Mouse (Mus musculus) stomach, postnatal 0 days (tissue): ENCODE results near the gene Rrm2. TPM values are rescaled to one million over a fixed set of nuclear protein-coding genes. Genes with fewer than 3 reads are reported as not detected.

Experiments used
- ATAC-seq: fragments of 200-750 bp; cut with Nextera tagmentation; 2 replicates; pipeline ENCODE4 v1.8.0; 2017; ENCODE audit not compliant: low FRiP score, low TSS enrichment
- DNase-seq: peaks from one replicate; pipeline ENCODE4 v3.0.0-alpha.2; 2016; ENCODE audit warnings: low spot score
- H3K27ac ChIP-seq: fragments of 300-500 bp; sonication (generic); replicated peaks from 2 replicates; pipeline ENCODE4 v1.5.1; 2014; ENCODE audit warnings: mild to moderate bottlenecking, control low read depth
- H3K27me3 ChIP-seq: fragments of 300-500 bp; sonication (generic); 2 replicates; pipeline ENCODE4 v1.6.1; 2014; ENCODE audit warnings: low read length; ENCODE audit not compliant: control insufficient read depth, insufficient read depth
- H3K36me3 ChIP-seq: fragments of 300-500 bp; sonication (generic); 2 replicates; pipeline ENCODE4 v1.6.1; 2014; ENCODE audit warnings: low read length, mixed read lengths; ENCODE audit not compliant: control insufficient read depth, insufficient read depth
- H3K4me1 ChIP-seq: fragments of 300-500 bp; sonication (generic); replicated peaks from 2 replicates; pipeline ENCODE4 v1.6.1; 2014; ENCODE audit warnings: antibody characterized with exemption; ENCODE audit not compliant: control insufficient read depth, insufficient read depth
- H3K4me2 ChIP-seq: fragments of 300-500 bp; sonication (generic); replicated peaks from 2 replicates; pipeline ENCODE4 v1.6.1; 2014; ENCODE audit warnings: low read depth, mild to moderate bottlenecking, control low read depth, moderate library complexity
- H3K4me3 ChIP-seq: fragments of 300-500 bp; sonication (generic); 2 replicates; pipeline ENCODE4 v1.5.1; 2014; ENCODE audit warnings: low read depth, low read length, control low read depth
- H3K9ac ChIP-seq: fragments of 300-500 bp; sonication (generic); 2 replicates; pipeline ENCODE4 v1.6.1; 2014; ENCODE audit warnings: mild to moderate bottlenecking, low read length, control low read depth, mixed read lengths
- H3K9me3 ChIP-seq: fragments of 300-500 bp; sonication (generic); 2 replicates; pipeline ENCODE4 v1.6.1; 2016; ENCODE audit warnings: low read length; ENCODE audit not compliant: control insufficient read depth
- CTCF ChIP-seq: IDR thresholded peaks from 2 replicates; pipeline ENCODE4 v1.5.1; 2016; ENCODE audit warnings: antibody characterized with exemption, low read depth, mild to moderate bottlenecking, moderate library complexity
- EP300 ChIP-seq: optimal IDR thresholded peaks from 2 replicates; pipeline ENCODE3; 2016; ENCODE audit warnings: antibody characterized with exemption
- WGBS: fragments of 180-500 bp; shearing (Covaris S2); extraction: QIAGEN DNeasy Blood & Tissue Kit; methylation state at CpG from one replicate; pipeline ENCODE4 v1.1.7; 2014; 5-methylcytosine and 5-hydroxymethylcytosine counted together
- polyA plus RNA-seq: library from polyadenylated mRNA; unstranded; fragments of >200 nt; fragmentation: Nextera tagmentation; extraction: Ambion mirVana; gene quantifications from 2 replicates; pipeline ENCODE4 v1.2.1, GENCODE M21; 2015

Rrm2 gene
- polyA plus RNA-seq, 1 experiment from 2014 or later: 41.2 TPM

DNA sequence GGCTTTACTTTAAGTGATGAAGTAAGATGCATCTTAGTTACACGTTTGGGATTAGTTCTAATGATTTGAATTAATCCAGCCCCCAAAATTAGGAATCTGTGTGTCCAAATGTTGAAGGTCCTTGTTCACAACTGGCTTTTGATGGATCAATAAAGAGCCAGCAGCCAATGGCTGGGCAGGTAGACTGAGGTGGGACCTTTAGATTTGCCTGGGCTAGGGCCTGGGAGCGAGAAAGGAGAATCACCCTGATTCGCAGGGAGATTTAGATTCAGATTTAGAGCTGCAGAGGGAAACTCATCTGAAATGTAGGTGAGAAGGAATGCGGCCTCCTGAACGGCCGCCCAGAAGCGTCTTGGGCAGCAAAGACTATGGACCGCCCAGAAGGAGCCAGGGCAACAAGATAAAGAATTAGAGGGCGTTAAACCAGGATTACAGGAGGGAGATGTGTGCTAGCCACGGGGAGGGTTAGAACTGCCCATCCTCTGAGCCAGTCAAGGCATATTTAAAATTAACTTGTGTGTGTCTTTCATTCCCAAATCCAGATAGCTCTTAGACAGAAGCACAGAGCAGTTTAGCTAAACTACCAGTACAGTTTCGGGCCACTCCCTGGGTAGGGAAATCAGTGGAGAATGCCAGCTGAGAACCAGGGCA is 21.2 kb upstream of the Rrm2 start:
- WGBS: 62% methylated on average over 11 of the region's 11 CpGs
- Histone ChIP-seq H3K9ac (no peak overlapping the region), H3K36me3 (no peaks in the 10 kb centered on the region), H3K4me2 (no peak overlapping the region), H3K27me3 (no peaks in the 10 kb centered on the region), H3K4me1 (no peaks in the 10 kb centered on the region; the same call in 1 of the 2 replicates), H3K27ac (no peak overlapping the region), H3K4me3 (no peak overlapping the region), H3K9me3 (no peaks in the 10 kb centered on the region)
- TF ChIP-seq EP300: no peak
- TF ChIP-seq CTCF: no peak
- ATAC-seq: no peak
- DNase-seq: no peak

DNA sequence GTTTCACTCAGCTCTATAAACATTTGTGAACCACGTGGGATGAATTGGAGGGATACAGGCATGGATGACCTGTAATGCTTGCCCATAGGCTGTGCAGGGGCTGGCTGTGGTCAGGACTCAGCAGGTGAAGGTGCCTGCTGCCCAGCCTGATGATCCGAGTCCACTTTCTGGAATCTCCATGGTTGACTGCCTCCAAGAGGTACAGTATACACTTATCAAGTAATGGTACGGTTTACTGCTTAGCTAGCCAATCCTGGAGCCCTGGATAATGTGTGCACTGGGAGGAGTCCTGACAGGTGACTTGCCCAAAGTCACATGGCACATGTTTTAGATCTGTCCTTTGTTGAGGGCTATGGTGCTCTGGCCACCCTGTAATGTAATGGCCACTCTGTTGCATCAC is 17.7 kb upstream of the Rrm2 start:
- Histone ChIP-seq H3K36me3 (no peaks in the 10 kb centered on the region), H3K27ac (no peak overlapping the region), H3K9me3 (no peaks in the 10 kb centered on the region), H3K4me2 (no peak overlapping the region), H3K27me3 (no peaks in the 10 kb centered on the region), H3K4me3 (no peak overlapping the region), H3K9ac (no peak overlapping the region), H3K4me1 (no peaks in the 10 kb centered on the region)
- WGBS: 79% methylated on average over 3 of the region's 3 CpGs
- no peak for TF ChIP-seq EP300
- no peak for TF ChIP-seq CTCF
- no peak for DNase-seq
- no peak for ATAC-seq

DNA sequence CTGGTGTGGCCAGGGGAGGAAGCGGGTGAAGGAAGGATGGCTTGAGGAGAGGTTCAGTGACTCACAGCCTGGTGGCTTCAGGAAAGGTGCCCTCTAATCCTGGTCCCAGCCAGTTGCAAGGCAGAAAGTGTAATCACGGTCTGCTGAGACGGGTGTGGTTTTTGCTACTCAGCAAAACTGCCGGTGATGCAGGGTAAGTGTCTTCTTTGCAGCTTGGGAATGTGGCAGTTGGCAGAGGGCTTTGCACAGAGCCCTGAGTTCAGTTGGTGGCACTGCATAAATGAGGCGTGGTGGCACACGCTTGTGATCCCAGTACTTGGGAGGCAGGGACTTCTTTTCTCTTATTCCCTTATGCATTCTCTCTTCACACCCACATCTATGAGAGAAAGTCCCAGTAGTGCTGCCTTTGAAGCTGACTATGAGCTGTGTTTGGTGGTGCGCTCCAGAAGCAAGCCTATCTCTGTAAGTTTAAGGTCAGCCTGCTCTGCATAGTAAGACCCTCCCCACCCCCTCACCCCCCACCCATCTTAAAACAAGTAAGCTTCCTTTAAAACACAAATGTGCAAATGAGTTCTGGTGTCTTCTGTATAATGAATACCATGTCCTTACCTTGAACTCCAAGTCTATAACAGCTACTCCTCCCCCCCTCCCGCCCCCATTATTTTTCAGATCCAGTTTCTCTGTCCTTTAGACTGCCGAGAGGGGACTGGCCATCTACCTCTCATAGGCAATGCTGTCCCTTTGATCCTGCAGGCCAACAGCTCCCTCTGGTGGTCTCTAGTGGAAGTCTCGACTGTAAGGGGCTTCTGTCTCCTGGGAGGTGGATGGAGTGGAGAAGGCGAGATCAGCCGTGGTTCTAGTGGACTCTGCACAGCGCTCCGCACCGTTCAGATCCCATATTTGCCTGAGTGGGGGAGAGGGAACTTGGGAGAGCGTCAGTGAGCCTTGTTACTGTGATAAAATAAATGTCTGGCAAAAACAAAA is 11.2 kb upstream of the Rrm2 start:
- no peak overlapping the region for H3K4me3 ChIP-seq
- no peaks in the 10 kb centered on the region for H3K4me1 ChIP-seq
- no peak for TF ChIP-seq EP300
- TF ChIP-seq CTCF: peak; percentile 96
- no peaks in the 10 kb centered on the region for H3K36me3 ChIP-seq
- DNase-seq: peak; percentile 83
- peak; percentile 87 for ATAC-seq
- H3K27me3 ChIP-seq: no peaks in the 10 kb centered on the region
- no peak overlapping the region for H3K27ac ChIP-seq
- no peak overlapping the region for H3K9ac ChIP-seq
- 34% methylated on average over 16 of the region's 16 CpGs for WGBS
- no peaks in the 10 kb centered on the region for H3K9me3 ChIP-seq
- no peak overlapping the region for H3K4me2 ChIP-seq

DNA sequence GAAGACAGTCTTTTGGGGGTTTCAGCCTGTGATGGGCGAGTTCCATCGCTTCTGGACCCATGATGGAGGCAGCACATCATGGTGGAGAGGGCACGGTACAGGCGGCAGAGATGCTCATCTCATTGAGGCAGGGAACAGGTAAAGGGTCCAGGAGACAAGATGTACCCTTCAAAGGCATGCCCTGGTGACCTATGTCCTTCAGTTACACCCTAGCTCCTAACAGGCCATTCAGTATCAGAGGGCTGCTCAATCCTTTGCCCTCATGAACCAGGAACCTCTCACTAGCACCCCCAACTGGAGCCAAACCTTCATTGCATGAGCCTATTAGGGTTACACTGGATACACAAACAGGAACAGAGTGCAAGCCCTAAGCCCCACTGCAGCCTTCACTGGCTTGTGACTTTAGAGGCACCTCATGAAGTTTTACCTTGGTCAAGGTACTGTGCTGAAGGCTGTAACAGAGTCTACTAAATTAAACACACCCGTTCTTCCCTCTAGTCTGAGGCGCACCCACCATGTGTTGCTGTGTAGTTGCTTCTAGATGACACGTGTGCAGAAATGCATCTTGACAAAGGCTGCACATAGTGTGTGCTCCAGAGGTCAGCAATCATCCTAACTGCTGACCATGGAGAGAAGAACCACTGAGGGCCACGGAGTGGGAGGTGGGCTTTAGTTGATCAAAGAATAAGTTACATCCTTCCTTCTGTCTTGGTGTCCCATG is 10.4 kb upstream of the Rrm2 start:
- H3K27me3 ChIP-seq: no peaks in the 10 kb centered on the region
- 60% methylated on average over 8 of the region's 8 CpGs for WGBS
- no peak overlapping the region for H3K9ac ChIP-seq
- H3K4me3 ChIP-seq: no peak overlapping the region
- H3K36me3 ChIP-seq: no peaks in the 10 kb centered on the region
- no peak overlapping the region for H3K4me2 ChIP-seq
- no peaks in the 10 kb centered on the region for H3K4me1 ChIP-seq
- TF ChIP-seq EP300 (no peak), CTCF (peak; percentile 37; the same call in 1 of the 2 replicates)
- ATAC-seq (peak; percentile 66), DNase-seq (no peak)
- no peaks in the 10 kb centered on the region for H3K9me3 ChIP-seq
- no peak overlapping the region for H3K27ac ChIP-seq

DNA sequence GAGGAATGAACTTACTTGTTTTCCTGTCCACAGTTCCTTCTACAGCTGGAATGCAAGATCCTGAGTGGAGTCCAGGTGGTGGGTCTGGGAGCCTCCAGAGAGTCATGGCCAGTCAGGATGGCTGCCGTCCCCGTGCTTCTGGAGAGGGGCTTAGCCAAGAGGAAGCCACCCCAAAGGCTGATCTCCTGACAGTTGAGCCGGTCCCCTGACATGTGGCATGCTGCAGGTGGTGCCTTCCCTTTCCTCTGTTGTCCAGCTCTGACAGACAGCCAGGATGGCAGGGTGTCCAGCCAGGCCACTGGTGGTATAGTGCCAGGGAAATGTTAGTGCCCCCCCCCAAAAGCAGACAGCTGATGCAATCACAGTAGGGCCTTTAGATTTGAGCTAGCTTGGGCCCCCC is 9.5 kb upstream of the Rrm2 start:
- WGBS: 71% methylated on average over 3 of the region's 3 CpGs
- Histone ChIP-seq H3K4me3 (no peak overlapping the region), H3K9me3 (no peaks in the 10 kb centered on the region), H3K36me3 (no peaks in the 10 kb centered on the region), H3K27me3 (no peaks in the 10 kb centered on the region), H3K27ac (no peak overlapping the region), H3K9ac (no peak overlapping the region), H3K4me2 (no peak overlapping the region), H3K4me1 (no peaks in the 10 kb centered on the region)
- TF ChIP-seq EP300: no peak
- TF ChIP-seq CTCF: no peak
- DNase-seq (no peak), ATAC-seq (no peak)
